Mouse (Mus musculus) heart, adult 2 months (tissue): ENCODE data around the gene Pogz. TPM values are rescaled to one million over a fixed set of nuclear protein-coding genes. Genes with fewer than 3 reads are reported as not detected.

Experiments used
- DNase-seq, 2 experiments: peaks; one replicate each; pipeline ENCODE4 v3.0.0; 2021
- H3K27ac ChIP-seq: fragments of 200-600 bp; 2 replicates; pipeline ENCODE4 v1.8.1; 2022
- H3K27me3 ChIP-seq: fragments of 200-500 bp; 2 replicates; pipeline ENCODE4 v1.6.1; 2012; ENCODE audit warnings: mild to moderate bottlenecking, low read length, inconsistent platforms, mixed read lengths; ENCODE audit not compliant: control insufficient read depth, insufficient read depth
- H3K36me3 ChIP-seq: fragments of 200-500 bp; 2 replicates; pipeline ENCODE4 v1.6.1; 2012; ENCODE audit warnings: low read length, inconsistent platforms; ENCODE audit not compliant: control insufficient read depth, insufficient read depth
- H3K4me1 ChIP-seq: fragments of 200-500 bp; 2 replicates; pipeline ENCODE4 v1.6.1; 2011; ENCODE audit warnings: low read length; ENCODE audit not compliant: control insufficient read depth, insufficient read depth
- H3K4me3 ChIP-seq: fragments of 200-600 bp; 2 replicates; pipeline ENCODE4 v1.8.1; 2022
- H3K79me2 ChIP-seq: fragments of 200-500 bp; replicated peaks from 2 replicates; pipeline ENCODE4 v1.6.1; 2012; ENCODE audit warnings: mild to moderate bottlenecking, inconsistent platforms, low read length, moderate library complexity, mixed read lengths; ENCODE audit not compliant: control insufficient read depth, insufficient read depth
- H3K9ac ChIP-seq: fragments of 200-500 bp; 2 replicates; pipeline ENCODE4 v1.6.1; 2012; ENCODE audit warnings: low read depth, mild to moderate bottlenecking, control low read depth, inconsistent platforms, low read length, mixed read lengths
- CTCF ChIP-seq: fragments of 200-600 bp; IDR thresholded peaks from 2 replicates; pipeline ENCODE4 v1.8.1; 2022; ENCODE audit warnings: antibody characterized with exemption, mild to moderate bottlenecking, moderate library complexity
- EP300 ChIP-seq: fragments of 200-500 bp; IDR thresholded peaks from 2 replicates; pipeline ENCODE4 v1.6.1; 2011; ENCODE audit warnings: low read depth, low read length, control low read depth; ENCODE audit not compliant: insufficient read depth
- POLR2A ChIP-seq: fragments of 200-500 bp; IDR thresholded peaks from 2 replicates; pipeline ENCODE4 v1.6.1; 2011; ENCODE audit warnings: mild to moderate bottlenecking, low read depth, low read length, control low read depth; ENCODE audit not compliant: insufficient read depth
- WGBS: fragments of 180-500 bp; shearing (Covaris S2); methylation state at CpG from one replicate; pipeline ENCODE4 v1.1.7; 2018; 5-methylcytosine and 5-hydroxymethylcytosine counted together
- intact Hi-C: fragments of 180-260 bp; cut with DNase I; formaldehyde crosslinking; loops from one replicate; pipeline ENCODE4 v1.15.1; 2025
- polyA plus RNA-seq: library from polyadenylated mRNA; depleted of rRNA; stranded (reverse); fragments of >200 nt; gene quantifications from 2 replicates; pipeline ENCODE4 v1.2.3, GENCODE M21; 2012
- total RNA-seq, 2 experiments: library from RNA; stranded (reverse); gene quantifications; 2 replicates each; pipeline ENCODE4 v1.2.3; 2021

Pogz gene
- total and polyA plus RNA-seq, 3 experiments, result 13.7 to 17.3 (median 17.3) TPM

DNA sequence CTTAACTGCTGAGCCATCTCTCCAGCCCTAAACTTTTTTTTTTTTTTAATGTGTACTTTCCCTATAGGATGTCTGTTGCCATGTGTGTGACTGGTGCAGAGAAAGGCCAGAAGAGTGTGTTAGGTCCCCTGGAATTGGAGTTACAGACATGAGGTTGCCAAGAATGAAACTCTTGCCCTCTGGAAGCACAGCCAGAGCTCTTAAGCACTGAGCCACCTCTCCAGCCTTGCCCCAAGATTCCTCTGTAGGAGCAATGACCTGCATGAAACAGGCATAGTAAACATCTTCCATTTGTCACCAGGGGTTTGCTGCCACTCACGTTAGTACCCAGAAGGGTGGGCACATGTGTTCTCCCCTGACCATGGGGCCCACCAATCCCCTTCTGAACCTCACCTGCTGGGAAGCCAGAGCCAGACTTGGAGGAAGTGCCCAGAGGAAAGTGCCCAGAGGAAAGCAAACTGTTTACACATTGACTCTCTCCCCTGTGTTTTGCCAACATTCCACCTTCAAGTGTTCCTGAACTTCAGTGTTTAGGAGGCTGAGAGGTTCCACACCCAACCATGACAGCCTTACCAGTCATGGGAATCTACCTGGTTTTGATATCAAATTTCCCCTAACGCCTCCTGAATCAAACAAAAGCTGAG, 73.8 kb downstream of the Pogz start:
- no peak overlapping the region for H3K9ac ChIP-seq
- H3K4me3 ChIP-seq, result no peak overlapping the region
- 58% methylated on average over 2 of the region's 2 CpGs for WGBS
- H3K79me2 ChIP-seq, result no peaks in the 10 kb centered on the region
- no peaks in the 10 kb centered on the region for H3K4me1 ChIP-seq
- H3K36me3 ChIP-seq, result no peaks in the 10 kb centered on the region
- DNase-seq, result no peak
- TF ChIP-seq CTCF, result no peak
- TF ChIP-seq POLR2A, result no peak
- no peak for TF ChIP-seq EP300
- no peaks in the 10 kb centered on the region for H3K27me3 ChIP-seq
- intact Hi-C loops, result no loop called here
- no peak overlapping the region for H3K27ac ChIP-seq

DNA sequence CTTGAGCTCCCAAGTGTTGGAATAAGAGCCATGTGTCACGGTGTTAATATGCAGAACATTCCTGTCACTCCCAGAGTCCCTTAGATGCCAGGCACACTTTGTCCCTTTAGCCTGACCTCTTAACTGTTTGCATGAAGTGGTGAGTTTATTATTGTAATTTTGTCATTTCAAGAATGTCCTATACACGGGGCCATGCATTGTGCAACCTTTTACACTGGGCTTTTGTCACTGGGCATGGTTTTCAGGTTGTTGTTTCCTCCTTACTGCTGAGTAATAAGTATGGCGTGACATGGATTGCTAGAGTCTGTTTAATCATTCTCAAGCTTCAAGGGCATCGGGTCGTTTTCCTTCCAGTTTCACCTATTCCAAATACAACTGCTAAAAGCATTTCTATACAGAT, 76.4 kb downstream of the Pogz start:
- Histone ChIP-seq H3K27me3 (no peaks in the 10 kb centered on the region), H3K4me1 (no peaks in the 10 kb centered on the region), H3K79me2 (no peaks in the 10 kb centered on the region), H3K27ac (no peak overlapping the region), H3K36me3 (no peaks in the 10 kb centered on the region), H3K9ac (no peak overlapping the region), H3K4me3 (no peak overlapping the region)
- intact Hi-C loops, result no loop called here
- TF ChIP-seq EP300, result no peak
- no peak for TF ChIP-seq CTCF
- TF ChIP-seq POLR2A, result no peak
- whole genome bisulfite sequencing, result 57% methylated on average over 5 of the region's 5 CpGs
- DNase-seq, result no peak

DNA sequence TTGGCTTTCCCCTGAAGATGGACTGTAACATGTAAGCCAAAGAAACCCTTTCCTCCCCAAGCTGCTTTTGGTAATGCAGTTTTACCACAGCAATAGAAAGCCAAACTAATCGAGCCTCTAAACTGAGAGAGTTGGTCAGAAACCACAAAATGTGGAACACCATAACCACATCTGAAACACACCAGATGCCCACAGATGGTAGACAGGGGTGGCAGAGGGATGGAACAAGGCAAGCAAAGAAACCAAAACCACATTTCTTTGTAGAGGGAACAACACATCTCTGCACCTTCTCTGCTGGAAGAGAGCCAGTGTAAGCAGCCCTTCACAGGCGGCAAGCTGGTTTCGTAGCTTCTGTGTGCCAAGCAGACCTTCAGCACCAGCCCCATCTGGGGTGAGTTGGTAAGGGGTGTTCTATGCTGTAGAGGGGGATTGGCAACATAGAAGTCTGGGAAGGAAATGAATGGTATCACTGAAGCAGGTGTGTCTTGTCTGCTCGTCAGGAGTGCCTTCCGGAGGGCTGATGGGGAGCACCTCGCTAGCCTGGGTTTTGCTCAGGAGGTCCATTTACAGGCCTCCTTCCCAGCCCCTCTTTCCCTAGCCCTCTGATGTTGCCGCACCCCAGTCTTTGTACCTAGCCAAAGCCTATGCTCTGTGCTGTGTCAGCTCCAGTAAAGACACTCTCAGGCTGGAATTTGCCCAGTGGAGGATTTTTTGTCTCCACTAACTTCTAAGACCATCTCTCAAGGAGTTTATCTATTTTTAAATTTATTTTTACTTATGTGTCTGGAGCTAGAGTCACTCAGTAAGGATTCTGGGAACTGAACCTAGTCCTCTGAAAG, 78.8 kb downstream of the Pogz start:
- no peaks in the 10 kb centered on the region for H3K36me3 ChIP-seq
- H3K4me3 ChIP-seq, result no peak overlapping the region
- no peak overlapping the region for H3K9ac ChIP-seq
- H3K79me2 ChIP-seq, result no peaks in the 10 kb centered on the region
- no peak for TF ChIP-seq CTCF
- no peak for TF ChIP-seq EP300
- no peak for TF ChIP-seq POLR2A
- no peaks in the 10 kb centered on the region for H3K4me1 ChIP-seq
- no peaks in the 10 kb centered on the region for H3K27me3 ChIP-seq
- intact Hi-C loops, result no loop called here
- WGBS, result 66% methylated on average over 7 of the region's 7 CpGs
- H3K27ac ChIP-seq, result no peak overlapping the region
- DNase-seq, result peak in 1 of 2 experiments; percentile 7

DNA sequence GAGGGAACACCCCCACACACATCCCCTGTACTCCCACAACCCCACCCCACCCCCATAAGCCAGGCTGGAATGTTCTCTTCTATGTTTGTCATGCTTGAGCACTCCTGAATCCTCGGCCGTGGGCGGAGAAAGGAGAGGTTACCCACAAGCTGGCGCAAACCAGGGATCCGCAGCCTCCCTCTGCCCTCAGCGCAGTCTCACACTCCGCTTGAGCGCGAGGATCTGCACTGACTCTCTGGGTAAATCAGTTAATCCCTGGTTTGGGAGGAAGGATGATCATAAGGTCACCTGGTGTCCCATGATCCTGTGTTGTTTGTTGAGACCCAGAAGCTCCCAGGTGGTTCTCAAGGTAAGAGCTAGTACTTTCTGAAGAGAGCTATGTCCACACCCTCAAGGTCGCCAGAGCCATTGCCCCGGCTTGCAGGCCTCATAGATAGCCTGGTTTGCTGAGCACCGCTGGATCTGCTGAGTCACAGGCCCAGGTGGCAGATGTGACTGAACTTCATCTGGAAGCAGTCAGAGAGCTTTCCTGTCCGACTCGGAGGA, 80.5 kb downstream of the Pogz start:
- Histone ChIP-seq H3K27me3 (no peaks in the 10 kb centered on the region), H3K27ac (no peak overlapping the region), H3K4me1 (no peaks in the 10 kb centered on the region), H3K36me3 (no peaks in the 10 kb centered on the region), H3K4me3 (no peak overlapping the region), H3K9ac (no peak overlapping the region), H3K79me2 (no peaks in the 10 kb centered on the region)
- 73% methylated on average over 14 of the region's 14 CpGs for WGBS
- TF ChIP-seq POLR2A, result no peak
- TF ChIP-seq EP300, result no peak
- no peak for TF ChIP-seq CTCF
- peak in 1 of 2 experiments; percentile 15 for DNase-seq
- intact Hi-C loops, result no loop called here

DNA sequence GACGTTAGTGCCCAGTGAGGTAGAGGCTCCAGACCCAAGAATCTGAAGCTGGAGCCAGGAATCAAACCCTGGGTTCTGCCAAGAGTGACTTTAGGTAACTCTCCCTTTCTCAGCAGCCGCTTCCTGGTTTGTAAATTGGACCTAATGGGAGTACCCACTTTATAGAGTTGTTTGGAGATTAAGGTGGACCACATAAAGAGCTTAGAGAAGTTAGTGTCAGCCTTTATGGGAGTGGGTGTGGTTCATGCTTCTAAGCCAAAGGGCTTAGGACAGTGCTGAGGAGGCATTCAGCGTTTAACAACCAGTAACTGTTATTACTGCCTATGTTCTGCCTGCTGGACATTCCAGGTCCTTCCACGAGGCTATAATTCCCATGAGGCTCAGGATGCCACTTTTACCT, 81.5 kb downstream of the Pogz start:
- Histone ChIP-seq H3K4me3 (no peak overlapping the region), H3K36me3 (no peaks in the 10 kb centered on the region), H3K27me3 (no peaks in the 10 kb centered on the region), H3K4me1 (no peaks in the 10 kb centered on the region), H3K9ac (no peak overlapping the region), H3K27ac (no peak overlapping the region), H3K79me2 (no peaks in the 10 kb centered on the region)
- peak in 1 of 2 experiments; percentile 5 for DNase-seq
- WGBS, result 72% methylated on average over 4 of the region's 4 CpGs
- intact Hi-C loops, result no loop called here
- TF ChIP-seq POLR2A (no peak), EP300 (no peak), CTCF (no peak)

DNA sequence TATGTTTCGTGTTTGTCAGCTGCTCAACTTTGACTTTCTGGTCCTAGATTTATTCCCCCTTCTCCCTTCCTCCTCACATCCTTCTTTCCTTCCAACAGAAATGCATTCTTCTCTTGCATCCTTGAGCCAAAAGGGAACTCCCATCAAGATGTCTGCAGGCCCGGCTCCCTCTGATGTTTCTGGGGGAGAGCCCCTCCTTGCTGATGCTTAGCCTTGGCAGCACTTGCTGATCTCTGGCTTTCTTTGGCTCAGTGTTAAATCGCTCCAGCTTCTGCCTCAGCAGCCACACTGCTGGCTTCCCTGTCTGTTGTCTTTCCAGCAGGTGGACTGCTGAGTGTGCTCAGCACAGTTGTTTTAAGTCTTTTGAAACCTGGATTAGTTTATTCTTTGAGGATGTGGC, 83.7 kb downstream of the Pogz start:
- 33% methylated on average over 3 of the region's 3 CpGs for WGBS
- Histone ChIP-seq H3K27me3 (no peaks in the 10 kb centered on the region), H3K27ac (no peak overlapping the region), H3K79me2 (no peaks in the 10 kb centered on the region), H3K36me3 (no peaks in the 10 kb centered on the region), H3K9ac (no peak overlapping the region), H3K4me3 (no peak overlapping the region), H3K4me1 (no peaks in the 10 kb centered on the region)
- peak in 1 of 2 experiments; percentile 17 for DNase-seq
- TF ChIP-seq EP300, result no peak
- TF ChIP-seq POLR2A, result no peak
- no peak for TF ChIP-seq CTCF
- intact Hi-C loops, result no loop called here
